Mouse (Mus musculus): ENCODE results near the gene Arid3c. TPM values are rescaled to one million over a fixed set of nuclear protein-coding genes. Genes with fewer than 3 reads are reported as not detected.
"Not testable (repeated sequence)": the region's sequence is repeated elsewhere in the genome, so short reads cannot be mapped to it uniquely, and the experiment has no call there.

Arid3c gene
- polyA plus RNA-seq, 1 experiment from 2014 or later: not detected

DNA sequence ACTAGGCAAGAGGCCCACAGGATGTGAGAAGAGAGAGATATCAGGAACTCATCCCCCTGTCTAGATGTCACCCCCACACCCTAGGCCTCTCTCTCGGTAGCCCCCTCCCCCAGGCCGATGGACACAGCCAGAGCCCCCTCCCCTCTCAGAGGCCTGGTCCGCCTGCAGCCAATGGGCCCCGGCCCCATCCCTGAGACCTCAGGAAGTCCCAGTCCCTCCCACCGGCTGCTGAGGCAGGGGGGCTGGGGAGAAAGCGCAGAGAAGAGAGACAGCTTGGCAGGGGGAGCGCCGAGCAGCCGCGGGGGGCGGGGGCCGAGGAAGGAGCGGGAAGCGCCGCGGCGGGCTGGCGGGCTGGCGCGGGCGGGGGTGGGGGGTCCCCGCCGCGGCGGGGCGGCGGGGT is 47.6 kb downstream of the Arid3c start:
- H3K9ac ChIP-seq (replicated peaks; ENCODE audit: low read depth, low read length); H3K36me3 ChIP-seq (ENCODE audit: control insufficient read depth, insufficient read depth, low read length); H3K27ac ChIP-seq (ENCODE audit: low read length); H3K4me3 ChIP-seq (ENCODE audit: low read depth, low read length); H3K9me3 ChIP-seq (ENCODE audit: control insufficient read depth, low read depth, low read length); H3K27me3 ChIP-seq (ENCODE audit: control insufficient read depth, insufficient read depth, low read length): not testable (repeated sequence)
- H3K4me2 ChIP-seq (replicated peaks; ENCODE audit: low read depth, low read length): 0 out of 2 replicates have a peak overlapping the region, but pooled peaks have one; percentile 20
- peak; percentile 50; the same call in 1 of the 2 replicates for ATAC-seq (ENCODE audit: insufficient number of reproducible peaks, insufficient read depth, low FRiP score, low read depth)
- 0% methylated on average over 2 of the region's 27 CpGs for WGBS
- peaks cover 24% of the 10 kb centered on the region for H3K4me1 ChIP-seq (ENCODE audit: control insufficient read depth, insufficient read depth, low read length)

DNA sequence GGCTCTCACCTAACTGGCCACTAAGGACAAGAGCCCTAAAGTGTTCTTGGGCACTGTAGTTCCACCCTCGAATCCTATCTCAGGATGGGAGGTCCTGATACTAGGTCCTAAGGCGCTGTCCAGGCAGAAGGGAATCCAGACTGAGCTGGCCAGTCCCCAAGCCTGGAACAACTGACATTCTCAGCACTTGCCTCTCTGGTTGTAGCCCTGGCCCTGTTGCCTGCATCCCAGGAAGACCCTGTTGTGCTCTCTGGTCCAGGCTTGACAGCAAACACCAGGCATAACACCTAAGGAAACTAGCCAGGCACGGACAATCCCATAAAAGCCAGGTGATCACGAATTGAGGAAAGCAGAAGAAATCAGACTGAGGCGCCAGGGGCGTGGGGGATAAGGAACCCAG is 48.2 kb downstream of the Arid3c start:
- no peak overlapping the region for H3K9ac ChIP-seq (replicated peaks; ENCODE audit: low read depth, low read length)
- WGBS: 21% methylated on average over 6 of the region's 6 CpGs
- H3K27me3 ChIP-seq (ENCODE audit: control insufficient read depth, insufficient read depth, low read length): no peaks in the 10 kb centered on the region
- no peak for ATAC-seq (ENCODE audit: insufficient number of reproducible peaks, insufficient read depth, low FRiP score, low read depth)
- H3K9me3 ChIP-seq (ENCODE audit: control insufficient read depth, low read depth, low read length): no peaks in the 10 kb centered on the region
- H3K4me1 ChIP-seq (ENCODE audit: control insufficient read depth, insufficient read depth, low read length): peaks cover 25% of the 10 kb centered on the region
- peak overlapping the region; percentile 74; the same call in 1 of the 2 replicates for H3K27ac ChIP-seq (ENCODE audit: low read length)
- H3K36me3 ChIP-seq (ENCODE audit: control insufficient read depth, insufficient read depth, low read length): no peaks in the 10 kb centered on the region
- H3K4me3 ChIP-seq (ENCODE audit: low read depth, low read length): no peak overlapping the region
- 0 out of 2 replicates have a peak overlapping the region, but pooled peaks have one; percentile 4 for H3K4me2 ChIP-seq (replicated peaks; ENCODE audit: low read depth, low read length)

DNA sequence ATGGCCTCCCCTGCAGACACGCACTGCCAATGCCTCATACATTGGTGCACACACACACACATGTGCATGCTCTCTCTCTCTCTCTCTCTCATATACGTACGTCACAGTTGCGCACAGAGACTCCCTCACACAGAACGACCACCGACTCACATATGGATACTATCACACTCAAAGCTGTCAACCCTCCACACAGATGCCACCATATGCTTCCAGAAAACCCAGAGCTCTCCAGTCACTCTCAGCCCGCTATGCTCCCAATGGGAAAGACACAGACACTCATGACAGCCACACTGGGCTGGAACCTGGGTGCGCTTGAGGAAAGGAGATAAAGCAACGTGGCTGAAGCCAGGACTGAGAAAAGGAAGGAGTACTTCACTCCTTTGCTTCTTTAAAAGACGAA is 49.0 kb downstream of the Arid3c start:
- 57% methylated on average over 10 of the region's 10 CpGs for WGBS
- Histone ChIP-seq H3K4me3 (ENCODE audit: low read depth, low read length) (no peak overlapping the region), H3K9ac (replicated peaks; ENCODE audit: low read depth, low read length) (no peak overlapping the region), H3K4me1 (ENCODE audit: control insufficient read depth, insufficient read depth, low read length) (peaks cover 34% of the 10 kb centered on the region), H3K9me3 (ENCODE audit: control insufficient read depth, low read depth, low read length) (no peaks in the 10 kb centered on the region), H3K27ac (ENCODE audit: low read length) (no peak overlapping the region), H3K36me3 (ENCODE audit: control insufficient read depth, insufficient read depth, low read length) (no peaks in the 10 kb centered on the region), H3K4me2 (replicated peaks; ENCODE audit: low read depth, low read length) (no peak overlapping the region), H3K27me3 (ENCODE audit: control insufficient read depth, insufficient read depth, low read length) (no peaks in the 10 kb centered on the region)
- ATAC-seq (ENCODE audit: insufficient number of reproducible peaks, insufficient read depth, low FRiP score, low read depth): no peak

DNA sequence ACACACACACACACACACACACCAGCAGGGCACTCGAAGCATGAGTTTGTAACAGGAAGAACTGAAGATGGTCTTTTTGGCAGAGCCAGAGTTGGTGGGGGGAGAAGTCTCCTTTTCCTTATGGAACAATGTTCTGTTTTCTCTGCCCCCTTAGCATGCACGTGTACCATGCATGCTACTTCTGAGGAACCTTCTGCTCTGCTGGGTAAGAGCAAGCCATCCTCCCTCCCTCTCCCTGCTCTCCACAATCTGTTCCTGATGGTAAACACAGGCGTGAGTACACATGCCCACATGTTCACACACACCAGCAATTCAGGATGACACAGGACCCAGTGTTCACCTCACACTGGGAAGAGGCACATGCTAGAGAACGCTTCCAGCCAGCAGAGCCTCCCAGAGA is 49.8 kb downstream of the Arid3c start:
- Histone ChIP-seq H3K27ac (ENCODE audit: low read length) (no peak overlapping the region), H3K27me3 (ENCODE audit: control insufficient read depth, insufficient read depth, low read length) (no peaks in the 10 kb centered on the region), H3K9ac (replicated peaks; ENCODE audit: low read depth, low read length) (no peak overlapping the region), H3K4me3 (ENCODE audit: low read depth, low read length) (no peak overlapping the region), H3K4me1 (ENCODE audit: control insufficient read depth, insufficient read depth, low read length) (peaks cover 41% of the 10 kb centered on the region), H3K36me3 (ENCODE audit: control insufficient read depth, insufficient read depth, low read length) (no peaks in the 10 kb centered on the region), H3K4me2 (replicated peaks; ENCODE audit: low read depth, low read length) (no peak overlapping the region), H3K9me3 (ENCODE audit: control insufficient read depth, low read depth, low read length) (no peaks in the 10 kb centered on the region)
- ATAC-seq (ENCODE audit: insufficient number of reproducible peaks, insufficient read depth, low FRiP score, low read depth): no peak
- WGBS: 49% methylated on average over 4 of the region's 4 CpGs

DNA sequence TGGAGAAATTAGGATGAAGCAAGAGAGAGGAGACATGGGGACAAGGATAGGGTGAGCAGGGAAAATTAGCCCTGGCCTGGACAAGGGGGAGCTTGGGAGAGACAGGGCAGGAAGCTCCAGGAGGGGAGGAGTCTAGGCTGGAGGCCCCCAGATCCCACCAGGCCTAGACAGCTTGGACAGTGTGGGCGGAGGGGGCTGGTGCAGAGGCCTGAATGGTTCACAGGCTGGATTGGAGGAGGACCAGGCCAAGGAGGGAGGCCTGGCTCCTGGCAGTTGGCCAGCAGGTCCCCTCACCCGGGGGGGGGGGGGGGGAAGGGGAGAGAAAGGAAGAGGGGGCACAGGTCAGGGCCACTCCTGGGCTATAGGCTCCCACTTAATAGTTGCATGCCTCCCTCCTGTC is 51.7 kb downstream of the Arid3c start:
- no peak overlapping the region for H3K4me3 ChIP-seq (ENCODE audit: low read depth, low read length)
- no peak overlapping the region for H3K4me2 ChIP-seq (replicated peaks; ENCODE audit: low read depth, low read length)
- H3K36me3 ChIP-seq (ENCODE audit: control insufficient read depth, insufficient read depth, low read length): no peaks in the 10 kb centered on the region
- H3K9me3 ChIP-seq (ENCODE audit: control insufficient read depth, low read depth, low read length): no peaks in the 10 kb centered on the region
- no peak overlapping the region for H3K9ac ChIP-seq (replicated peaks; ENCODE audit: low read depth, low read length)
- ATAC-seq (ENCODE audit: insufficient number of reproducible peaks, insufficient read depth, low FRiP score, low read depth): peak; percentile 56; the same call in 1 of the 2 replicates
- no peak overlapping the region for H3K27ac ChIP-seq (ENCODE audit: low read length)
- WGBS: 56% methylated on average over 1 of the region's 2 CpGs
- H3K27me3 ChIP-seq (ENCODE audit: control insufficient read depth, insufficient read depth, low read length): no peaks in the 10 kb centered on the region
- H3K4me1 ChIP-seq (ENCODE audit: control insufficient read depth, insufficient read depth, low read length): peaks cover 44% of the 10 kb centered on the region

DNA sequence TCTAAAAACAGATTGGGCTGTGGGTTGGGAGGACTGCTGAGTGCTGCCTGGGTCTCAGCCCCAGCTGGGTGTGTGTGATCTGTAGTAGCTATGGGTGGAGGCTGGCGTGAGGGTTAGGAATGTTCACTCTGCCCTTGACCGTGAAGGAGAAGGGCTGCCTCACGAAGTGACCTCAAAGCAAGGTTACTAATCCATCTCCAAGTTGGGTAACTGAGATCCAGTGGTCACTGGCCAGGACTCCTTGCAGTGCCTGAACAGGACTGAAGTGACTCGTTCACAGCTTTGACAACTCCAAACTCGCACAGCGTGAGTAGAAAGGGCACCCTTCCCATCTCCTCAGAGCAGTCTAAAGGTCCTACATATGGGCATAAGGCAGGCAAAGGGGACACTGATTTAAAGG is 52.1 kb downstream of the Arid3c start:
- no peak overlapping the region for H3K27ac ChIP-seq (ENCODE audit: low read length)
- ATAC-seq (ENCODE audit: insufficient number of reproducible peaks, insufficient read depth, low FRiP score, low read depth): no peak
- H3K9me3 ChIP-seq (ENCODE audit: control insufficient read depth, low read depth, low read length): no peaks in the 10 kb centered on the region
- H3K4me3 ChIP-seq (ENCODE audit: low read depth, low read length): no peak overlapping the region
- no peak overlapping the region for H3K9ac ChIP-seq (replicated peaks; ENCODE audit: low read depth, low read length)
- no peaks in the 10 kb centered on the region for H3K27me3 ChIP-seq (ENCODE audit: control insufficient read depth, insufficient read depth, low read length)
- H3K4me2 ChIP-seq (replicated peaks; ENCODE audit: low read depth, low read length): no peak overlapping the region
- H3K4me1 ChIP-seq (ENCODE audit: control insufficient read depth, insufficient read depth, low read length): peaks cover 44% of the 10 kb centered on the region
- WGBS: 65% methylated on average over 6 of the region's 6 CpGs
- H3K36me3 ChIP-seq (ENCODE audit: control insufficient read depth, insufficient read depth, low read length): no peaks in the 10 kb centered on the region

DNA sequence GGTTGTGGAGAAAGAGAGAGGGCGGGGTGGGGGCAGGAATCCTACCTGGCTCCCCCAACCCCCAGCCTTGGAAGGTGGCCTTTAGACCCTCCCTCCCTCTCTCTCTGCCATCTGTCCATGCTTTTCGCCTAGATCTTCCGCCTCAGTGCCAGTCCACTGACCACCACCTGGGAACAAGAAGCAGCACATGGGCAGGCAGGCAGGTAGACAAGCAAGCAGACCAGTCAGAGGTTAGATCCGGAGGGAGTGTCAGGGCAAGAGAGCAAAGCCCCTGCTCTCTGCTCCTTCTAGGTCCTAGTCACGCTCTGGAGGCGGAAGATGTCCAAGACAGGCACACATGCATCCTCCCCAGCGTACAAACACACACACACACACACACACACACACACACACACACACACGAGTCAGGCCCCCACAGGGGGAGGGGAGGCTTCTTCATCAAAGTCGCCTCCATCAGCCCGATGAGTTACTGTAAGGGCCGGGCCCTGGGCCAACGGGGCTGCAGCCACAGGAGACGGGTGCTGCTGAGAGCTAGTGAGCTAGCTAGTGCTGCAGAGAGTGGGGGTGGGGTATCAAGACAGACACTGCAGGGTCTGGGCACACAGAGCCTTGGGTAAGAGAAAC is 53.8 kb downstream of the Arid3c start:
- Histone ChIP-seq H3K27me3 (ENCODE audit: control insufficient read depth, insufficient read depth, low read length) (no peaks in the 10 kb centered on the region), H3K4me2 (replicated peaks; ENCODE audit: low read depth, low read length) (no peak overlapping the region), H3K9me3 (ENCODE audit: control insufficient read depth, low read depth, low read length) (no peaks in the 10 kb centered on the region), H3K4me3 (ENCODE audit: low read depth, low read length) (no peak overlapping the region), H3K4me1 (ENCODE audit: control insufficient read depth, insufficient read depth, low read length) (peaks cover 42% of the 10 kb centered on the region), H3K36me3 (ENCODE audit: control insufficient read depth, insufficient read depth, low read length) (no peaks in the 10 kb centered on the region), H3K9ac (replicated peaks; ENCODE audit: low read depth, low read length) (no peak overlapping the region), H3K27ac (ENCODE audit: low read length) (peak overlapping the region; percentile 15; the same call in 1 of the 2 replicates)
- peak; percentile 18; the same call in 1 of the 2 replicates for ATAC-seq (ENCODE audit: insufficient number of reproducible peaks, insufficient read depth, low FRiP score, low read depth)
- WGBS: 42% methylated on average over 12 of the region's 13 CpGs

DNA sequence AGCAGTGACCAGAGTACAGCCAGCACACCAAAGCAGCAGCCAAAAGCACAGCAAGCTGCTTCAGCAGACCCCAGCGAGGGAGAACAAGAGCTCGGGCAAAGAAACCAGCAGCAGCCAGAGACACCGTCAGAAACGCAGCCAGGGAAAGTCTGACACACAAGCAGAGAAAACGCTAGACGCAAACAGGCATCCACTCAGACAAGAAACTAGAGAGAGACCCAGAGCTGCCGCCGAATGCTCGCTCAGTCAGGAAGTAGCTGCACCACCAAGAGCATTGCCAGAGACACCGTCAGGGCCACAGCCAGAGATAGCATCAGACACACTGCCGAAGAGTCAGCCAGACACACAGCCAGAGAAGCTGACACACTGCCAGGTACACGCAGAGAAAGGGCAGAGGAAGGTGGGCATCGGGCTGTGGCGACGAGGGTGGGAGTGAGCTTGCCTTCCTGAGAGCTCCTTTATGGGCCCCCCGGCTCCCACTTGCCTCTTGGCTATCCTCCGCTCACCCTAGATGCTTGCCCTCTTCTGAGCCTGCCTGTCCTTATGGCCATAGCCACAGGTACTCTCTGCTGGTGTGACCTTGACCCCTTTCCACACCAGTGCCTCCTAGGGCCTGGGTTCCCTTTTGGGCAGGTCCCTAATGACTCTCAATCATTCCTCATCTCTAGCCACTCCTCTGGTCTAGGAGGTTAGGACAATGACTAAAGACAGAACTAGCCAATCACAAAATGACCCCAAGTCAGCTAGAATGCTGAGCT is 54.5 kb downstream of the Arid3c start:
- Histone ChIP-seq H3K9ac (replicated peaks; ENCODE audit: low read depth, low read length) (no peak overlapping the region), H3K9me3 (ENCODE audit: control insufficient read depth, low read depth, low read length) (no peaks in the 10 kb centered on the region), H3K4me1 (ENCODE audit: control insufficient read depth, insufficient read depth, low read length) (peaks cover 47% of the 10 kb centered on the region), H3K36me3 (ENCODE audit: control insufficient read depth, insufficient read depth, low read length) (no peaks in the 10 kb centered on the region), H3K4me3 (ENCODE audit: low read depth, low read length) (no peak overlapping the region), H3K27ac (ENCODE audit: low read length) (peak overlapping the region; percentile 27; the same call in 1 of the 2 replicates), H3K27me3 (ENCODE audit: control insufficient read depth, insufficient read depth, low read length) (no peaks in the 10 kb centered on the region), H3K4me2 (replicated peaks; ENCODE audit: low read depth, low read length) (no peak overlapping the region)
- ATAC-seq (ENCODE audit: insufficient number of reproducible peaks, insufficient read depth, low FRiP score, low read depth): no peak
- WGBS: 55% methylated on average over 17 of the region's 17 CpGs
